In the genomic region with DNA sequence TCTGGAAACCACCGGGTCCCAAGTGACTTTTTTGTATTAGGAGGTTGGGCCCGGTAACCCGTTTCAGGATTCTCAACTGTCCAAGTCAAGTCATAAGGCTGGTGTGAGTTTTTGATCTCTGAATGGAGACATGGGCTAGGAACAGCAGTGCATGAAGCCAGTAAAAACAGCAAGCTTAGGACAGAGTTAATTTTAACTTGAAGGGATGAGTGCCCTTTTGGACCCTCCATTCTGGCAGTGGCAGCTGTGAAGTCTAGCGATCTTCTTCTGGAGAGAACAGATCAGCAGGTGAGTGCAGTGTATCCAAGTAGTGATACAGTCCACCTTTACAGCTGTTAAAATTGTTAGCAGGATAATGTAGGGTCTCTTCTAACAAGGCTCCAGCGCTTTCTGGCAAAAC, we compare ENCODE assay signal across 25 mouse cellular contexts. TPM values are rescaled to one million over a fixed set of nuclear protein-coding genes. Genes with fewer than 3 reads are reported as not detected.
DNase-seq lines count a peak whose midpoint lies in the region; ATAC-seq and TF ChIP-seq lines count a peak whose summit lies in the region.
"Had no signal": no experiment of that assay in that cellular context is flagged by ENCODE, and none has a peak within 500 bp of the region (broad histone marks: within the 10 kb centered on the region; RNA-seq: fewer than 3 reads in every experiment).

A gene (plus strand): TSS at position 204 of the 400 bp plus-strand sequence.

- H3K9me3 ChIP-seq in liver, embryonic 16.5 days (replicated peaks; ENCODE audit: control insufficient read depth, low read length), result no peaks in the 10 kb centered on the region
- H3K9me3 ChIP-seq: limb, embryonic 10.5 days; midbrain, embryonic 12.5 days; neural tube, embryonic 12.5 days had no signal

- WGBS in liver, embryonic 16.5 days (ENCODE audit: insufficient replicate concordance), result 59% methylated on average over 5 of the region's 5 CpGs
- 73% methylated on average over 5 of the region's 5 CpGs for WGBS in bone marrow, adult 2 months

- no peak within 1 kb of the TSS for H3K4me3 ChIP-seq in liver, embryonic 16.5 days (ENCODE audit: low read depth, low read length)
- H3K4me3 ChIP-seq in bone marrow, adult 2 months (replicated peaks; ENCODE audit: control insufficient read depth, low read depth, low read length), result no peak within 1 kb of the TSS
- H3K4me3 ChIP-seq: left cerebral cortex, adult 2 months; limb, embryonic 10.5 days; midbrain, embryonic 12.5 days; neural tube, embryonic 12.5 days had no signal

- no peak within 1 kb of the TSS for H3K9ac ChIP-seq in liver, embryonic 16.5 days (ENCODE audit: low read depth, low read length)
- H3K9ac ChIP-seq: liver, embryonic 14.5 days; midbrain, embryonic 12.5 days; neural tube, embryonic 12.5 days had no signal

- no peak for TF ChIP-seq POLR2A in bone marrow, adult 2 months (IDR thresholded peaks at IDR 0.05; ENCODE audit: borderline replicate concordance, control insufficient read depth, low read depth, low read length)

- TF ChIP-seq CTCF in bone marrow, adult 2 months (IDR thresholded peaks at IDR 0.05; ENCODE audit: control insufficient read depth, insufficient read depth, low read length), result no peak

- no peaks in the 10 kb centered on the region for H3K27me3 ChIP-seq in liver, embryonic 16.5 days (ENCODE audit: control insufficient read depth, insufficient read depth, low read depth, low read length)
- H3K27me3 ChIP-seq: midbrain, embryonic 12.5 days; neural tube, embryonic 12.5 days had no signal

- 0 out of 2 replicates have a peak, but pooled peaks have one; percentile 47 for ATAC-seq in liver, embryonic 16.5 days (ENCODE audit: low read depth)
- ATAC-seq in frontal cortex, adult (ENCODE audit: low TSS enrichment), result no peak
- ATAC-seq: hindbrain, embryonic 16.5 days; intestine, postnatal 0 days; lung, postnatal 0 days had no signal

- DNase-seq in liver, result no peak
- DNase-seq in kidney, adult 9 months, result peak; percentile 89
- peak; percentile 71 to 81 for DNase-seq in kidney, postnatal 36 days
- DNase-seq in adipocyte (ENCODE audit: low spot score), result no peak
- DNase-seq in embryo, embryonic 11 days, result no peak
- DNase-seq: adrenal gland, adult 8-10 months; B cell, adult 2 months; cerebellum, adult 9-11 months; gastrocnemius, postnatal 10 days; heart, adult 18-20 months; heart, postnatal 36 days; layer of hippocampus, adult 9-11 months; spleen, adult 18-20 months; thymus, postnatal 14 days had no signal

- 0 out of 2 replicates have a peak within 1 kb of the TSS, but pooled peaks have one; percentile 5 for H3K4me2 ChIP-seq in liver, embryonic 16.5 days (ENCODE audit: low read depth, low read length)
- H3K4me2 ChIP-seq: midbrain, embryonic 12.5 days; neural tube, embryonic 12.5 days had no signal

- H3K27ac ChIP-seq in liver, embryonic 16.5 days (ENCODE audit: low read length), result no peak within 1 kb of the TSS
- no peak within 1 kb of the TSS for H3K27ac ChIP-seq in bone marrow, adult 2 months (ENCODE audit: control insufficient read depth, insufficient read depth, low read depth, low read length, poor library complexity)
- H3K27ac ChIP-seq: left cerebral cortex, adult 2 months; limb, embryonic 10.5 days; liver, embryonic 14.5 days; midbrain, embryonic 12.5 days; neural tube, embryonic 12.5 days had no signal

- H3K36me3 ChIP-seq in liver, embryonic 16.5 days (ENCODE audit: control insufficient read depth, insufficient read depth), result no peaks in the 10 kb centered on the region
- H3K36me3 ChIP-seq: limb, embryonic 10.5 days; midbrain, embryonic 12.5 days; neural tube, embryonic 12.5 days had no signal

- no peaks in the 10 kb centered on the region; the same call in 1 of the 2 replicates for H3K4me1 ChIP-seq in liver, embryonic 16.5 days (ENCODE audit: control insufficient read depth, low read depth, low read length)
- no peaks in the 10 kb centered on the region; the same call in 1 of the 2 replicates for H3K4me1 ChIP-seq in bone marrow, adult 2 months (ENCODE audit: control insufficient read depth, insufficient read depth, low read length)
- H3K4me1 ChIP-seq: limb, embryonic 10.5 days; midbrain, embryonic 12.5 days; neural tube, embryonic 12.5 days had no signal

RNA-seq across cellular contexts. Expression of the gene that starts here (rescaled TPM):
- 1.1 and 1.6 TPM in 2 replicates for polyA plus RNA-seq in liver, embryonic 16.5 days (2015; fragmentation: Nextera tagmentation; extraction: Ambion mirVana)
- polyA plus RNA-seq in bone marrow, adult 2 months (2011; ENCODE audit: insufficient read depth, insufficient read length, low replicate concordance, missing spikeins), result 7.3 and 11.1 TPM in 2 replicates

Comparison
In these comparisons a context has a peak if more than half of its experiments do, and no peak if none do; other contexts are left out.
1. DNase-seq: peak in kidney, adult 9 months (single experiment) and kidney, postnatal 36 days (2 of 2); none in liver (single experiment), adipocyte (single experiment) and embryo, embryonic 11 days (single experiment).